Mouse (Mus musculus) midbrain, embryonic 10.5 days (tissue): ENCODE measurements around the gene Bace1. TPM values are rescaled to one million over a fixed set of nuclear protein-coding genes. Genes with fewer than 3 reads are reported as not detected.
"Not testable (repeated sequence)": the region's sequence is repeated elsewhere in the genome, so short reads cannot be mapped to it uniquely, and the experiment has no call there.

Experiments
- DNase-seq: peaks from one replicate; pipeline ENCODE4 v3.0.0-alpha.2; 2017; ENCODE audit warnings: low spot score
- H3K27ac ChIP-seq: fragments of 300-500 bp; sonication (generic); replicated peaks from 2 replicates; pipeline ENCODE4 v1.5.1; 2016; ENCODE audit warnings: mild to moderate bottlenecking
- H3K27me3 ChIP-seq: fragments of 300-500 bp; sonication (generic); 2 replicates; pipeline ENCODE4 v1.6.1; 2016; ENCODE audit warnings: low read depth, mild to moderate bottlenecking; ENCODE audit not compliant: poor library complexity, severe bottlenecking
- H3K36me3 ChIP-seq: fragments of 300-500 bp; sonication (generic); 2 replicates; pipeline ENCODE4 v1.6.1; 2016; ENCODE audit warnings: mild to moderate bottlenecking, moderate library complexity
- H3K4me1 ChIP-seq: fragments of 300-500 bp; sonication (generic); 2 replicates; pipeline ENCODE4 v1.6.1; 2016
- H3K4me3 ChIP-seq: fragments of 300-500 bp; sonication (generic); 2 replicates; pipeline ENCODE4 v1.5.1; 2016; ENCODE audit warnings: mild to moderate bottlenecking, moderate library complexity
- H3K9me3 ChIP-seq: fragments of 300-500 bp; sonication (generic); replicated peaks from 2 replicates; pipeline ENCODE4 v1.6.1; 2016; ENCODE audit warnings: mild to moderate bottlenecking
- WGBS: fragments of 180-500 bp; shearing (Covaris S2); methylation state at CpG from one replicate; pipeline ENCODE4 v1.1.7; 2016; 5-methylcytosine and 5-hydroxymethylcytosine counted together
- polyA plus RNA-seq: library from polyadenylated mRNA; unstranded; fragments of >200 nt; fragmentation: Nextera tagmentation; extraction: Ambion mirVana; gene quantifications from 2 replicates; pipeline ENCODE4 v1.2.1, GENCODE M21; 2016

Gene Bace1
- polyA plus RNA-seq, 1 experiment from 2014 or later: 20.7 TPM

- Histone ChIP-seq H3K36me3 (no peaks in the 10 kb centered on the region), H3K4me3 (peak overlapping the region; percentile 89), H3K4me1 (peaks cover 46% of the 10 kb centered on the region), H3K27me3 (no peaks in the 10 kb centered on the region), H3K27ac (no peak overlapping the region), H3K9me3 (no peaks in the 10 kb centered on the region)
- WGBS: 82% methylated on average over 5 of the region's 5 CpGs
- DNase-seq: no peak
These were observed 2.0 kb downstream of the Bace1 start for GRCm38 (mm10) chr9:45840331-45840730.

- H3K4me3 ChIP-seq: no peak overlapping the region
- no peaks in the 10 kb centered on the region for H3K36me3 ChIP-seq
- H3K9me3 ChIP-seq: no peaks in the 10 kb centered on the region
- 85% methylated on average over 6 of the region's 6 CpGs for WGBS
- H3K27ac ChIP-seq: no peak overlapping the region
- DNase-seq: no peak
- peaks cover 51% of the 10 kb centered on the region for H3K4me1 ChIP-seq
- H3K27me3 ChIP-seq: no peaks in the 10 kb centered on the region
These were observed 3.1 kb downstream of the Bace1 start for GRCm38 (mm10) chr9:45841458-45841857.

DNA sequence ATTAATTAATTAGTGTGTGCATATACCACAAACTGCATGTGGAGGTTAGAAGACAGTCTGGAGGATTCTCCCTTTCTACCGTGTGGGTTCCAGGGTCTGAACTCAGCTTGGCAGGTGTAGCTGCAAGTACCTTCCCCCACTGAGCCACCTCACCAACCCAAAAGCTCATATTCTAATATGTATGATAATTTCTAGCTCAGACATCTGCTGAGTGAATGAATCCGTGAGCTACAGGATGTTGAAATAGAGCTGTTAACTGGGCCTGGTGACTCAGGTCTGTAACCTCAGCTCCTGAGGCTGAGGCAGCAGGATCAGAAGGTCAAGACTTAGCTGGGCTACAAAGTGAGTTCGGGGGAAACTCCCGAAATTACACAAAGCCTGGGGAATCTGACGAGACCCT is 4.6 kb downstream of the Bace1 start:
- no peak overlapping the region for H3K27ac ChIP-seq
- H3K27me3 ChIP-seq: no peaks in the 10 kb centered on the region
- no peaks in the 10 kb centered on the region for H3K36me3 ChIP-seq
- 85% methylated on average over 5 of the region's 5 CpGs for WGBS
- H3K4me1 ChIP-seq: peaks cover 52% of the 10 kb centered on the region
- H3K9me3 ChIP-seq: no peaks in the 10 kb centered on the region
- H3K4me3 ChIP-seq: no peak overlapping the region
- DNase-seq: no peak

GRCm38 (mm10) chr9:45843780-45844179 is 5.4 kb downstream of the Bace1 start:
- H3K4me1 ChIP-seq: peaks cover 47% of the 10 kb centered on the region
- no peaks in the 10 kb centered on the region for H3K36me3 ChIP-seq
- H3K4me3 ChIP-seq: no peak overlapping the region
- no peaks in the 10 kb centered on the region for H3K9me3 ChIP-seq
- 94% methylated on average over 1 of the region's 1 CpGs for WGBS
- no peak overlapping the region for H3K27ac ChIP-seq
- no peaks in the 10 kb centered on the region for H3K27me3 ChIP-seq
- DNase-seq: no peak

GRCm38 (mm10) chr9:45845541-45845940 is 7.2 kb downstream of the Bace1 start:
- H3K9me3 ChIP-seq: no peaks in the 10 kb centered on the region
- 85% methylated on average over 3 of the region's 3 CpGs for WGBS

DNA sequence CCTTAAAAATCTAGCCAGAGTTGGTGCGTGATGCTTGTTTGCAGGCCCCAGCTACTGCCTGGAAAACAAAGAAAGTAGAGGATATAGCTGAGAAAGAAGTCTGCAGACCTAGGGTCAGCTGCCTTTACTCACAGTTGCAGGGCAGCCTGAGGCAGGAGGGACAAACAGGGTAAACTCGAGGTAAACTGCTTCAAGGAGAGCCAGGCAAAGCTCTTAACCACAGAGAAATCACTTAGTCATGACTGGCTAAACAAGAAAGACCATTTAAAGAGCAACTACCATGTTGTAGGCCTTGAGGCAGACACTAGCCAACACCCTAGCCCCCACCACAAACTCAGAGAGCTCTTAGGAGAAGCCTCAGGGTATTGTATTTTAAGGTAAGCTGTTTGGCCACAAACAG is 7.8 kb downstream of the Bace1 start:
- H3K4me3 ChIP-seq, H3K27ac ChIP-seq, H3K36me3 ChIP-seq, H3K27me3 ChIP-seq, DNase-seq, H3K9me3 ChIP-seq: not testable (repeated sequence)
- H3K4me1 ChIP-seq: peaks cover 27% of the 10 kb centered on the region
- 77% methylated on average over 2 of the region's 2 CpGs for WGBS

More at GRCm38 (mm10) chr9:45845541-45845940, 7.2 kb downstream of the Bace1 start:
- Histone ChIP-seq H3K4me3 (no peak overlapping the region), H3K27me3 (no peaks in the 10 kb centered on the region), H3K27ac (no peak overlapping the region), H3K4me1 (peaks cover 30% of the 10 kb centered on the region), H3K36me3 (no peaks in the 10 kb centered on the region)
- DNase-seq: no peak

DNA sequence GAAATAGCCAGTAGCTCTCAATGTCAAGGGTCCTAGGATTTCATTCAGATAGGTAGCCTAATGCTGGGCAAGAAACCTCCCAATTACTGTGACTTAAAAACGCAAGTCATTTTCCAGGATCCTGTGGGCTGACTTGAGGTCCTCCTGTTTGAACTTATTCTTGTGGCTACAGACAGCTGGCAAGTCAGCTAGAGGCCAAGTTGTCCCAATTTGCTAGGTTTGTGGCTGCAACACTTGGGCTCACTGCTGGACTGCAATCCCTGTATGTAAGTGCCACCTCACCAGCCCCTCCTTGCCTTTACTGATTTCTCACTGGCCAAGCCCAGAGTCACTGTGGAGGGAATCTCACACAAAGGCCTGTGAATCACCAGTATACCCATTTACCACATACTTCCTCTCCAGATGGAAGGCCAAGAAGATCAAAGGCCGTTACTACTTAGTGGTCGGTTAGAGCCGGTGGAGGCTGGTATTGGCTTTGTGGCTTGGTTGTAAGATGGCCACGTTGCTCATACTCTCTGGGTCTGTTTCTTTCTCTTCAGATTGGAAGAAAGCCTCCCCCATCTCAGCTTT is 8.6 kb downstream of the Bace1 start:
- H3K9me3 ChIP-seq: no peaks in the 10 kb centered on the region
- DNase-seq: no peak
- H3K36me3 ChIP-seq: no peaks in the 10 kb centered on the region
- H3K4me1 ChIP-seq: peaks cover 22% of the 10 kb centered on the region; the same call in 1 of the 2 replicates
- WGBS: 90% methylated on average over 5 of the region's 5 CpGs
- H3K27ac ChIP-seq: no peak overlapping the region
- no peaks in the 10 kb centered on the region for H3K27me3 ChIP-seq
- H3K4me3 ChIP-seq: no peak overlapping the region

DNA sequence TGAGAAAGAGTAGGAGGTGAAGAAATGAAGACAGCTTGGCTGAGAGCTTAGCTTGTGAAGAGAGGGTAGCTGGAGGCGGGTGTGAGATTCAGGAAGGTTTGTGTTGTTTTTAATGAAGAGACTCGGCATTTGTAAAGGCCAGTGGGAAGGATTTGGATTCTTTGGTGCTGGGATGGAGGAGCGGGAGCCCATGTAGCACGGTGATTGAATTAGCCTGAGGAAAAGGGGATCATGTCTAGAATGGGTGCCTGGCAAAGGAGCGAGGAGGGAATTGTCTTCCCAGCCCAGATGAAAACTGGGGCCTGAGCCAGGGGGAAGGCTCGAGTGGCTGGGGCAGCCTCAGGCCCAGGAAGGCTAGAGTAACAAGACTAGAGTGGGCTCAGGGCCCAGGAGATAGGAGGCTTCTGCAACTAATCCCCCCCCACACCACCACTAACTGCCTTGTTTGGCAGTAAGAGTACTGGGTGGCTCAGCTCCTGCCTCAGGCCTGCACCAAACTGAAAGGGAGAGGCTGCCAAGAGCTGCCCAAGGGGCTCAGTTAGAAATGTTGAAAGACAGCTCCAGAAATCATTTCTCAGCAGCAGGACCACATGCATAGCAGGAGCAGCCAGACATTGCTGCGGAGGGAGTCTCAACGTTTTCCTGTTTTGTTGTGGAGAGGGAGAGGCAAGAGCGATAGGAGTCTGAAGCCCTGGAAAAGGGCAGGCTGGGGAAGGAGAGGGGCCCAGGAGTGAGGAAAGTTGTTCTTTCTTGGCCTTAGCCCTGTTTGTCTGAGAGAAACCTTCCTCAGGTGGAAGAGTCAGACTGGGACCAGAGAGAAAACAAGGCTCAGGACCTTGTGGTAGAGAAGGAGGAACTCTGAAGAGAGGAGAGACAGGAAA is 11.4 kb downstream of the Bace1 start:
- H3K27ac ChIP-seq: 0 out of 2 replicates have a peak overlapping the region, but pooled peaks have one; percentile 17

GRCm38 (mm10) chr9:45850528-45851155 is 12.3 kb downstream of the Bace1 start:
- no peaks in the 10 kb centered on the region for H3K27me3 ChIP-seq
- H3K4me3 ChIP-seq: no peak overlapping the region
- H3K4me1 ChIP-seq: 0 out of 2 replicates have a peak, but pooled peaks cover 9% of the 10 kb centered on the region
- no peak overlapping the region for H3K27ac ChIP-seq
- DNase-seq: no peak
- WGBS: 85% methylated on average over 8 of the region's 8 CpGs
- H3K36me3 ChIP-seq: peaks cover 22% of the 10 kb centered on the region
- no peaks in the 10 kb centered on the region for H3K9me3 ChIP-seq

More for the DNA sequence above, 11.4 kb downstream of the Bace1 start:
- Histone ChIP-seq H3K36me3 (peaks cover 14% of the 10 kb centered on the region), H3K27me3 (no peaks in the 10 kb centered on the region), H3K4me1 (0 out of 2 replicates have a peak, but pooled peaks cover 14% of the 10 kb centered on the region), H3K4me3 (no peak overlapping the region), H3K9me3 (no peaks in the 10 kb centered on the region)
- DNase-seq: no peak
- 72% methylated on average over 9 of the region's 9 CpGs for WGBS

GRCm38 (mm10) chr9:45851330-45851729 is 12.9 kb downstream of the Bace1 start:
- WGBS: 71% methylated on average over 5 of the region's 5 CpGs
- DNase-seq: no peak
- H3K27ac ChIP-seq: no peak overlapping the region
- H3K27me3 ChIP-seq: no peaks in the 10 kb centered on the region
- no peaks in the 10 kb centered on the region for H3K9me3 ChIP-seq
- H3K4me3 ChIP-seq: no peak overlapping the region
- peaks cover 29% of the 10 kb centered on the region for H3K36me3 ChIP-seq
- H3K4me1 ChIP-seq: 0 out of 2 replicates have a peak, but pooled peaks cover 8% of the 10 kb centered on the region

DNA sequence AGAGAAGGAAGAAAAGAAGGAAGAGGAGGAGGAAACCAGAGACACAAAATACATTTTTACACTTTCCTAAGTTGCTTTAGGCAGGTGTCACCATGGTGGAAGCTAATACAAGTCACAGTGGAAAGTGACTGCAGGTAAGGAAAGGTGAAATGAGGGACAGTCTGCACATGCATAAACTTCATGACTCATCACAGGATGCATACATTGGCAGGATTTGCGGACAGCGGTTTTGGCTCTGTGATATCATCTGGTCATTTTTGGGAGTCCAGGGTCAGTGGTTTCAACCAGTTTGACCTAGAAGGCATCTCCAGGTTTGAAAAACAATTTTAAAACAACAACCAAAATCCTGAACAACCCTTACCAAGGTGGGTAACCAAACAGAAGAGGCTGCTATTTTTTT is 13.4 kb downstream of the Bace1 start:
- Histone ChIP-seq H3K27me3 (no peaks in the 10 kb centered on the region), H3K36me3 (peaks cover 34% of the 10 kb centered on the region), H3K27ac (no peak overlapping the region), H3K4me3 (no peak overlapping the region), H3K4me1 (0 out of 2 replicates have a peak, but pooled peaks cover 8% of the 10 kb centered on the region), H3K9me3 (no peaks in the 10 kb centered on the region)
- WGBS: 96% methylated on average over 2 of the region's 2 CpGs
- DNase-seq: no peak

DNA sequence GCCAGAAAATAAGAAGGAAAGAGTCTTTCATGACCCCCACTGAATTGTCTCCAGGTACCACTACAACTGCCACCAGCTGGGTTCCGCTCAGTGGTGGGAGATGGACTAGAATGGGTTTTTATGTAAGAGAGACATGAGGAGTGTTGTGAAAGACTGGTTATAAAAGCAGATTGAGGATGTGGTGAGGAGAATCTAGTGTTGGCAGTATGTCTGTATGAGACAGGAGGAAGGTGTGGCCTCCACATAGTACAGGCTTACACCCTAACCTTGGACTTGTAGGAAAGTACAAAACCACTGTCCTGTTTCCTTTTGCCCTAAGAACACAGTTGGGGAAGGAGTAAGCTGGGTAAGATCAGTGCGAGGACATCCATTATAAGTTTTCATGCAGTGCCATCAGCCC is 15.3 kb downstream of the Bace1 start:
- DNase-seq: no peak
- WGBS: 100% methylated on average over 2 of the region's 2 CpGs
- Histone ChIP-seq H3K4me3 (no peak overlapping the region), H3K27ac (no peak overlapping the region), H3K4me1 (0 out of 2 replicates have a peak, but pooled peaks cover 4% of the 10 kb centered on the region), H3K36me3 (peaks cover 53% of the 10 kb centered on the region), H3K27me3 (no peaks in the 10 kb centered on the region), H3K9me3 (no peaks in the 10 kb centered on the region)
